Mouse (Mus musculus): ENCODE data around the gene Mtf1.

DNA sequence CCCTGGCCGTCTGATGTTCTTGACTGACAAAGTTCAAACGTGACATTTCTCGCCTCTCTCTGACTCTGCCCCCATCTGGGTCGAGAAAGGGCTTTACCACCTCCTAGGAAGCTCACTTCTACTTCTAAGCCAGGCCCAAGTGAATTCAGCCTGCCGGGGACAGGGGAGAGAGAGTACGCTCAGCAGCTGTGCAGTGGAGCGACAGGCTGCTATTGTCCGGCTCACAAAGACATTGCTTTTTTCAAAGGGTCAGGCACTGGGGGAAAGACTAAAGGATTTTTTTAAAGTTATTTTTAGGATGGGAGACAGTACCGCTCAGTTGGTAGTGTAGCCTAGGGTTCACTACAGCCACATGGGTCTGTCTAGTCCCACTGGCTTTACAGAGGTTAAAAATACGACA, 96.5 kb downstream of the Mtf1 start:
- no peak for TF ChIP-seq HCFC1 (IDR thresholded peaks at IDR 0.05; ENCODE audit: borderline replicate concordance, insufficient read depth, low read length)
- no peak for TF ChIP-seq ZC3H11A (IDR thresholded peaks at IDR 0.05; ENCODE audit: borderline replicate concordance, low read depth, low read length)

All from ES-E14 (cell line).